Mouse (Mus musculus) embryonic facial prominence, embryonic 13.5 days (tissue): ENCODE measurements at regions not wholly inside any gene's neighbourhood (a gene's known extent, or its start where the extent isn't known, plus 50 kb on each side); places are given as distances from the start of the nearest gene placed in this dataset.

Experiments used
- ATAC-seq: fragments of 200-750 bp; cut with Nextera tagmentation; 2 replicates; pipeline ENCODE4 v1.8.0; 2017; ENCODE audit warnings: low read depth; ENCODE audit not compliant: insufficient number of reproducible peaks, insufficient read depth, low FRiP score, low TSS enrichment
- H3K27ac ChIP-seq: fragments of 300-500 bp; sonication (generic); 2 replicates; pipeline ENCODE4 v1.5.1; 2015; ENCODE audit warnings: moderate library complexity, mild to moderate bottlenecking, inconsistent platforms
- H3K27me3 ChIP-seq: fragments of 300-500 bp; sonication (generic); 2 replicates; pipeline ENCODE4 v1.6.1; 2015; ENCODE audit warnings: mild to moderate bottlenecking, inconsistent platforms
- H3K36me3 ChIP-seq: fragments of 300-500 bp; sonication (generic); 2 replicates; pipeline ENCODE4 v1.6.1; 2015; ENCODE audit warnings: mild to moderate bottlenecking, inconsistent platforms
- H3K4me1 ChIP-seq: fragments of 300-500 bp; sonication (generic); 2 replicates; pipeline ENCODE4 v1.6.1; 2015; ENCODE audit warnings: inconsistent platforms
- H3K4me2 ChIP-seq: fragments of 300-500 bp; sonication (generic); 2 replicates; pipeline ENCODE4 v1.6.1; 2015; ENCODE audit warnings: moderate library complexity, mild to moderate bottlenecking, inconsistent platforms
- H3K4me3 ChIP-seq: fragments of 300-500 bp; sonication (generic); 2 replicates; pipeline ENCODE4 v1.5.1; 2015; ENCODE audit warnings: mild to moderate bottlenecking, inconsistent platforms
- H3K9ac ChIP-seq: fragments of 300-500 bp; sonication (generic); 2 replicates; pipeline ENCODE4 v1.6.1; 2015; ENCODE audit warnings: mild to moderate bottlenecking, inconsistent platforms
- H3K9me3 ChIP-seq: fragments of 300-500 bp; sonication (generic); 2 replicates; pipeline ENCODE4 v1.6.1; 2016; ENCODE audit warnings: inconsistent platforms
- WGBS: fragments of 180-500 bp; shearing (Covaris S2); methylation state at CpG from one replicate; pipeline ENCODE4 v1.1.7; 2015; ENCODE audit warnings: mixed read lengths; 5-methylcytosine and 5-hydroxymethylcytosine counted together

DNA sequence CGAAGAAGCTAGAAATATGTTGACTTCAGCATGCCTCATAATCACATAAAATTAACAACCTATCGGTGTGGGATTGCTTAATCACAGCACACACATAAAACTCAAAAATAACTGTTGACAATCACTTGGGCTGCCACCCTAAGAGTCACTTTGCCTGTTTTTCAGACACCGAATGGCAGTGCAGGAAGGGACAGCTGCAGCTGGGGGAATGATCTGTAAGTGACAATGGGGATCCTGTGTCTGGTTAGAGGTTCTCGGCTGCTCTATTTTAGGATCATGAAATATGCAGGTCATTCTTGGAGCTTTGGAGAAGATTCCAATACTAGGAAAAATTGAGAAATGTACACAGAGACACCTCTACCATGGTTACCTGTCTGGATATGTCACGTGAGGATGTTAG lies 54.4 kb upstream of the Tcf12 start:
- WGBS = 79% methylated on average over 5 of the region's 5 CpGs
- Histone ChIP-seq H3K36me3 (no peaks in the 10 kb centered on the region), H3K27ac (no peak overlapping the region), H3K4me2 (no peak overlapping the region), H3K9ac (no peak overlapping the region), H3K9me3 (no peaks in the 10 kb centered on the region), H3K4me1 (peaks cover 13% of the 10 kb centered on the region), H3K4me3 (no peak overlapping the region), H3K27me3 (no peaks in the 10 kb centered on the region)
- no peak for ATAC-seq

DNA sequence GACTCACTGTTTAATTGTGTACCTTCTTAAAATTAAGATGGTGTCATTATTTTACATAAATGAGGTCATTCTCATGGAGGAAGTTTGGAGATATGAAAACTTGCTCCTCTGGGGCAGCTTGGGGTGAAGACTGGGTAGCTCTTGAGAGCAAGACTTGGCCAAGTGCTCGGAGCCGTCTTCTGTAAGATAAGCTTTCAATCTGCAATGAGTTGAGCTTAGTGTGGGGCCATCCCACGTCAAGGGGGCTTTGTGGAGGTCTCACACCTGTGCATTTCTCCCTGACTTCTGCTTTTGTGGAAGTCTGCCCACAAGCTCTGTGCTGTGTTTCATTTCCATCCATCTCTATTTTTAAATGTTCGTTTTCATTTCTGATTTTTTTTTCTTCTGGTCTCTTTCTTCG lies 54.9 kb upstream of the Tcf12 start:
- H3K9me3 ChIP-seq = no peaks in the 10 kb centered on the region
- H3K27me3 ChIP-seq = no peaks in the 10 kb centered on the region
- no peak overlapping the region for H3K4me3 ChIP-seq
- H3K36me3 ChIP-seq = no peaks in the 10 kb centered on the region
- H3K4me2 ChIP-seq = no peak overlapping the region
- no peak overlapping the region for H3K27ac ChIP-seq
- no peak for ATAC-seq
- H3K4me1 ChIP-seq = peaks cover 13% of the 10 kb centered on the region
- 78% methylated on average over 5 of the region's 5 CpGs for WGBS
- no peak overlapping the region for H3K9ac ChIP-seq

DNA sequence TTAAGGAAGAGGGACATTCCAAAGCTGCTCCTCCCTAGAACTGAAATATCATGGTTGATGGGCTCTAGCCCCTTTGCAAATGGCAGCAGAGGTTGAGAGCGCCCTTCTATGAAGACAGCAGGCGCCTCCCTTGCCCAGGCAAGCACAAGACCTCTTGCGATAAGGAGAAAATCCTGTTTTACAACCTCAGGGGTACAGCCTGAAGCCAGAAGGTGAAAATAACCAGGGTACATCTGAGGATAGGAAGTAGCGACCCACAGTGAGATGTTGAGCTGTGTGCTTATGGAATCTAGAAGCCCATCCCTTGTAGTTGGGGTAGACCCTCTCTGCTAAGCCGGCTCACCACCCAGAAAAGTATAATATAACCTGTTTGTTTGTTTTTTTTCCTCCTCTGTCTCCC lies 57.6 kb upstream of the Tcf12 start:
- no peaks in the 10 kb centered on the region for H3K9me3 ChIP-seq
- H3K36me3 ChIP-seq = no peaks in the 10 kb centered on the region
- 50% methylated on average over 5 of the region's 5 CpGs for WGBS
- H3K27me3 ChIP-seq = no peaks in the 10 kb centered on the region
- H3K4me1 ChIP-seq = peaks cover 13% of the 10 kb centered on the region
- no peak overlapping the region for H3K27ac ChIP-seq
- H3K4me3 ChIP-seq = peak overlapping the region; percentile 40; the same call in 1 of the 2 replicates
- no peak for ATAC-seq
- H3K9ac ChIP-seq = no peak overlapping the region
- H3K4me2 ChIP-seq = peak overlapping the region; percentile 67

DNA sequence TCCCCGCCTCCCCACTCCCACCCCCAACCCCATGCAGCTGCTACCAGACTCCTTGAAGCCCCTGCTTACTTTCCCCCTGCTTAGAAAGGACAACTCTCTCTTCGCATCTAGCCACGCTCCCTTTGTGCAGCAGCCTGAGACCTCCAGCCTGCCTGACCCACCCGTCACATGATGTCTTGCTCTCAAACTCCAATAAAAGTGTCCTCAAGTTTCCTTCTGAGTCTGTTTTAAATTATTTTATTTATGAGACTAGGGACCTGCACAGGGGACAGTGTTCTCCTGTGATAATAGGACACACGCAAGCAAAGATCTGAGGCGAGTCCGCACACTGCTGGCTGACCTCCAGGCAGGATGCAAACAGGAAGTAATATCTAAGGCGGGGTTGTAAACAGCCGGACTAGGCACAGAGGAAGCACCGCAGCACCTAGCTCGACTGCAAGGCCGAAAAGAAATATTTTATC lies 58.1 kb upstream of the Tcf12 start:
- peak overlapping the region; percentile 64; the same call in 1 of the 2 replicates for H3K9ac ChIP-seq
- H3K4me1 ChIP-seq = peaks cover 13% of the 10 kb centered on the region
- H3K9me3 ChIP-seq = no peaks in the 10 kb centered on the region
- H3K36me3 ChIP-seq = no peaks in the 10 kb centered on the region
- H3K27ac ChIP-seq = no peak overlapping the region
- no peak for ATAC-seq
- peak overlapping the region; percentile 40 for H3K4me3 ChIP-seq
- 4% methylated on average over 12 of the region's 12 CpGs for whole genome bisulfite sequencing
- H3K4me2 ChIP-seq = peak overlapping the region; percentile 67
- no peaks in the 10 kb centered on the region for H3K27me3 ChIP-seq

DNA sequence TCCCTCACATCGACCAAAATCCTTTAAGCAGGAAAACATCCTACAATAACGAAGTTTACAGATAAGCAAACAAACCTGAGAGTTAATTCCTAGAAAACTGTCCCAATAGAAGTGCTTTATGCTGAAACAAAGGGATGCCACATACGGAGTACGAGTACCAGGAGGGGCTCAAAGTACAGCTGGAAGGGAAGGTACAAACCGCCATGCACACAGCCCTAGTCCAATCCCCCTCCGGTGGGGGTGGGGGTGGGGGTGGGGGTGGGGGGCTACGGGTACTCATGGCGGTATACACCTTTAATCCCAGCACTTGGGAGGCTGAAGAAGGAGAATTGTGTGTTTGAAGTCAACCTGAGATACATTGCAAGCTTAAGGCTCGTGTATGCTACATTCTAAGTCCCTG lies 58.6 kb upstream of the Tcf12 start:
- Histone ChIP-seq H3K27ac (no peak overlapping the region), H3K9ac (peak overlapping the region; percentile 64; the same call in 1 of the 2 replicates)
- no peak for ATAC-seq

DNA sequence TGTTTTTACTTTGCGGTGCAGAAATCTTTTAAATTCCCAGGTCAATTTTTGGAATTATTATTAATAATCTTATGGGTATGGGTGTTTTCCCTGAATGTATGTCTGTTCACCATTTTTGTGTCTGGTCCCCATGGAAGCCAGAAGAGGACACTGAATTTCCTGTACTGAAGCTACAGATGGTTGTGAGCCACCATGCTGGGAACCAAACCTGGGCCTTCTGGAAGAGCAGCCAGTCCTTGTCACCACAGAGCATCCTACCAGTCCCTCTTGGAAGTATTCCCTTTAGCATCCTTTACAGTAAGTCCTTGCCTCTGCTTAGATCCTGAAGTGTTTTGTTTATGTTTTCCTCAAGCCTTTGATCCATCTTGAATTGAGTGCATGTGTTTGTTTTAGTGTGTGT lies 60.7 kb upstream of the Tcf12 start:
- H3K4me2 ChIP-seq = no peak overlapping the region
- H3K4me3 ChIP-seq = no peak overlapping the region
- H3K9me3 ChIP-seq = no peaks in the 10 kb centered on the region
- H3K27ac ChIP-seq = no peak overlapping the region
- H3K36me3 ChIP-seq = no peaks in the 10 kb centered on the region
- no peak for ATAC-seq
- no peak overlapping the region for H3K9ac ChIP-seq
- WGBS = 85% methylated on average over 1 of the region's 1 CpGs
- H3K4me1 ChIP-seq = peaks cover 13% of the 10 kb centered on the region
- no peaks in the 10 kb centered on the region for H3K27me3 ChIP-seq

More for the DNA sequence above, 58.6 kb upstream of the Tcf12 start:
- Histone ChIP-seq H3K4me2 (peak overlapping the region; percentile 67), H3K36me3 (no peaks in the 10 kb centered on the region), H3K9me3 (no peaks in the 10 kb centered on the region), H3K4me1 (peaks cover 13% of the 10 kb centered on the region), H3K4me3 (peak overlapping the region; percentile 40), H3K27me3 (no peaks in the 10 kb centered on the region)
- 5% methylated on average over 9 of the region's 9 CpGs for WGBS

DNA sequence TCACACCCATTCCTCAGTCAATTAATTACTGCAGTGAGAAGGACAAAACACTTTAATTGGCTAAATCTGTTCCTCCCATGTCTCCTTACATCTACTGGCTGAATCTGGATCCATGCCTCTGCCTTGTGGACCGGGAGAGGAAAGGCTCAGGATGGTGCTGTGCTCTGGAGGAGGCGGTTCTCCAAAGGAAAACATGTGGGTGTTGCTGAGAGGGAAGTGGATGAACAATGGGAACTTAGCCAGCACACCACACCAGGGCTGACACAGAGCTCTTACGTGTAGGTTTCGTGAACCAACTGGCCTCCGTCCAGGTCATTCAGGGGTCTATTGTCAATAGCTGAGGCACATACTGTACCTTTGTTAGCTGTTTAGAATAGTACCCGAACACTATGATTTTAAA lies 69.3 kb upstream of the Tcf12 start:
- H3K27ac ChIP-seq = no peak overlapping the region
- H3K9ac ChIP-seq = no peak overlapping the region
- no peaks in the 10 kb centered on the region for H3K36me3 ChIP-seq
- WGBS = 79% methylated on average over 6 of the region's 6 CpGs
- no peaks in the 10 kb centered on the region for H3K9me3 ChIP-seq
- H3K27me3 ChIP-seq = no peaks in the 10 kb centered on the region
- peaks cover 12% of the 10 kb centered on the region for H3K4me1 ChIP-seq
- H3K4me3 ChIP-seq = no peak overlapping the region
- no peak for ATAC-seq
- H3K4me2 ChIP-seq = no peak overlapping the region

DNA sequence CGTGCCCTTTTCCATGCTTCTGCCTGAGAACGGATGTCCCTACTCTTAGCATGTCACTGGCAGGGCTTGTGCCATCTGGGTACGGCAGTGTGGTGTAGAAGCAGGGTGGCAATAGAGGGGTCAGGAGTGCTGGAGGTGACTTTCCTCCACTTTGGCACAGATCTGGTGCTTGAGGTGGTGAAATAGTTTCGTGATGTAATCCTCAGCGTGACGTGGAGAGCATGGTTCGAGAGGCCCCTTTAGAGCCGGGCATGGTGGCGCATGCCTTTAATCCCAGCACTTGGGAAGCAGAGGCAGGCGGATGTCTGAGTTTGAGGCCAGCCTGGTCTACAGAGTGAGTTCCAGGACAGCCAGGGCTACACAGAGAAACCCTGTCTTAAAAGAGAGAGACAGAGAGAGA lies 71.7 kb upstream of the Tcf12 start:
- ATAC-seq = no peak
- 91% methylated on average over 10 of the region's 10 CpGs for WGBS
- H3K9ac ChIP-seq = no peak overlapping the region

DNA sequence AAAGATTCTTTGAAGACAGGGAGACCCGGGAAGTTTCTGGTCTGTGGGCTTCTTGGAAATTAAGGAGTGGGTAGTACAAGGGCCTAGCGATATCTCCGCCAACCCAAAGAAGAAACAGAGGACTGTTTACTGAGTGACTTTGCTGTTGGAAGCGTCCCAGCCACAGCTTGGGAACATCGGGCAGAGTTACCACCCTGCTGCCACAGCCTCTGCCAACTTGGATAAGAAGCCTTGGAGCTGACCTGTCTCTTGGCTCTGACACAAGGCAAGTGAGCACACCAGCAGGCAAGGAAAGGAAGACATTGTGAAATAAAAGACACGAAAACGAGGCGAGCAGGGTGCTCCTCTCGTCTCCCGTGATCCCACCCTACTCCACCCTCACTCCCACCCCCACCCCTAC lies 72.3 kb upstream of the Tcf12 start:
- no peak for ATAC-seq
- Histone ChIP-seq H3K36me3 (no peaks in the 10 kb centered on the region), H3K4me2 (no peak overlapping the region), H3K9me3 (no peaks in the 10 kb centered on the region), H3K4me3 (no peak overlapping the region), H3K4me1 (peaks cover 12% of the 10 kb centered on the region), H3K27ac (no peak overlapping the region), H3K27me3 (no peaks in the 10 kb centered on the region), H3K9ac (no peak overlapping the region)
- 68% methylated on average over 10 of the region's 10 CpGs for WGBS

More for the DNA sequence above, 71.7 kb upstream of the Tcf12 start:
- H3K4me1 ChIP-seq = peaks cover 12% of the 10 kb centered on the region
- H3K4me3 ChIP-seq = no peak overlapping the region
- H3K27ac ChIP-seq = no peak overlapping the region
- H3K36me3 ChIP-seq = no peaks in the 10 kb centered on the region
- no peaks in the 10 kb centered on the region for H3K27me3 ChIP-seq
- H3K4me2 ChIP-seq = no peak overlapping the region
- no peaks in the 10 kb centered on the region for H3K9me3 ChIP-seq

DNA sequence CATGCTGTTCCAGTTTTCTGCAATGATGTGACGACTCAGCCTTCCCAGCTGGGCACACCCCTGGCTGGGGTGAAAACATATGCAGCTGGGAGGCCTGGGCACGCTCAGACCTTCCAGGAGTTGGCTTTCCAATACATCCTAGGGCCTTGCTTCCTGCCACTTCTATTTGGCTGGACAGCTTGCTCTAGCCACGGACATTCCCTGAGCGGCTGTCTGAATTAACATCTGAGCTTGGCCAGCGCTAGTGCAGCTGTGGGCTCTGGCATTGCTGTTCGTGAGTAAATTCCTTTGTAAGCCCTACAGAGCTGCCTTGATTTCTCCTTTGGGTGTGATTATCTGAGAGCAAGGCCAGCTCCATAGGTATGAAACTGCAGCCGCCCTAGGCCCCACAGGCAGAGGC lies 78.2 kb upstream of the Tcf12 start:
- 75% methylated on average over 7 of the region's 7 CpGs for WGBS
- H3K4me3 ChIP-seq = no peak overlapping the region
- H3K9ac ChIP-seq = no peak overlapping the region
- no peak overlapping the region for H3K4me2 ChIP-seq
- no peak overlapping the region for H3K27ac ChIP-seq
- peaks cover 14% of the 10 kb centered on the region for H3K4me1 ChIP-seq
- no peak for ATAC-seq
- no peaks in the 10 kb centered on the region for H3K9me3 ChIP-seq
- no peaks in the 10 kb centered on the region for H3K36me3 ChIP-seq
- no peaks in the 10 kb centered on the region for H3K27me3 ChIP-seq

DNA sequence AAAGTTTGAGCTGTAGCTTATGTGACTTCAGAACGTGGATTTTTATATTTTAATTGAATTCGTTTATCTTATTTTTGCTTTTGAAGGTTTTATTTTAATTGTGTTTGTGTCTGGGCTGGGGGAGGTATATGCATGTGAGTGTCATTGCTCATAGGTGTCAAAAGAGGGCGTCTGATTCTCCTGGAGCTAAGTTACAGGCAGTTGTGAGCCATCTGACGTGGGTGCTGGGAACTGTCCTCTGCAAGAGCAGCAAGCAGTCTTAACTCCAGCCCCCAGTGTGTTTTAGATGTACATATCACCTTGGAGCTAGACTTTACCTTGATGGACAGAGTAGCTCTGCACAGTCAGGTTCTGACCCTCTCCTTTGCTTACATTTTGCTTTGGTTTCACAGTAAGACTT lies 79.0 kb upstream of the Tcf12 start:
- Histone ChIP-seq H3K27me3 (no peaks in the 10 kb centered on the region), H3K9me3 (no peaks in the 10 kb centered on the region), H3K36me3 (no peaks in the 10 kb centered on the region), H3K9ac (no peak overlapping the region), H3K4me1 (peaks cover 14% of the 10 kb centered on the region), H3K27ac (no peak overlapping the region), H3K4me2 (no peak overlapping the region), H3K4me3 (no peak overlapping the region)
- ATAC-seq = no peak
- 87% methylated on average over 4 of the region's 4 CpGs for WGBS

DNA sequence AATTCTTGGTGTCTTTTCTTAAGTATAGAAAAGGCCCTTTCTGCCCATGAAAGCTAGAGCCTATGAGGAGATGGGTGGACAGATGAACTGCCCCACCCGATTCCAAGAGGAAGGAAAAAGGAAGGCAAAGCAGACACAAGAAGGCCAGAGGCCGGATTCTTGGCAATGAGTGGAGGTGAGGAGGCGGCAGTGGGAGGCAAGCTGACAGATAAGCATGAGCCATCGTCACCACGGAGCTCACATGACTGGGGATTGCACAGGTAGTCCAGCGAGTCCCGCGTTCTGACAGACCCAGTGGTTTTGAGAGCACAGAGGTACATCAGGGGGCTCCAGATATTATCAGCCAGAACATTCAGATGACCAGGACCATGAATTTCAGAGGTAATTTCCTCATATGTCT lies 79.4 kb upstream of the Tcf12 start:
- Histone ChIP-seq H3K9me3 (no peaks in the 10 kb centered on the region), H3K4me2 (no peak overlapping the region), H3K4me1 (peaks cover 14% of the 10 kb centered on the region), H3K36me3 (no peaks in the 10 kb centered on the region), H3K9ac (no peak overlapping the region), H3K27me3 (no peaks in the 10 kb centered on the region), H3K4me3 (no peak overlapping the region), H3K27ac (no peak overlapping the region)
- 91% methylated on average over 8 of the region's 8 CpGs for WGBS
- no peak for ATAC-seq
